Mouse (Mus musculus) adipose tissue, adult 10 weeks (tissue): Measurements from ENCODE around the gene Cox7a1. TPM values are rescaled to one million over a fixed set of nuclear protein-coding genes. Genes with fewer than 3 reads are reported as not detected.

Experiments
- polyA plus RNA-seq: library from polyadenylated mRNA; stranded (reverse); fragments of 350-450 nt; fragmentation: Illumina TruSeq; extraction: RNeasy Lipid Tissue Mini Kit (QIAGEN cat#74804); gene quantifications from one replicate; pipeline ENCODE4 v1.2.3, GENCODE M21; 2014; ENCODE audit warnings: low read depth, low replicate concordance

Cox7a1 gene
- polyA plus RNA-seq, result 10.2 TPM

DNA sequence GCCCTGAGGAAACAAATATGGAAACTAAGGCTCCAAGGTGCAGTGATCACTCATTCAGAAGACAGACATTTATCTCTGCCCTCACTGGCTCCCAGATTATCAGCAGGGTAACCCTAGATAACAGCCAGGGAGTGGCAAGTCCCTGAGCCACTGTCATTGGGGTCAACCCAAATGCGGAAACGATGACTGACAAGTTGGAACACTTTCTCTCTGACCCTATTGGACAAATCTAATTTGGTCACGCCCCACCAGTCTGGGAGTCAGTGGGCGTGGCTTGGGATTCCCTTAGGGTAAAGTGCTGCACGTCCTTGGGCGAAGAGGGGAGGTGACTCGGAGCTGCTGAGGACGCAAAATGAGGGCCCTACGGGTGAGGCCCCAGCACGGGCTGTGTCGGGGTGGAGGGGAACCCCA lies at the start of gene Cox7a1:
Cox7a1 (plus strand) TSS at position 266 of the 411 bp plus-strand sequence.

DNA sequence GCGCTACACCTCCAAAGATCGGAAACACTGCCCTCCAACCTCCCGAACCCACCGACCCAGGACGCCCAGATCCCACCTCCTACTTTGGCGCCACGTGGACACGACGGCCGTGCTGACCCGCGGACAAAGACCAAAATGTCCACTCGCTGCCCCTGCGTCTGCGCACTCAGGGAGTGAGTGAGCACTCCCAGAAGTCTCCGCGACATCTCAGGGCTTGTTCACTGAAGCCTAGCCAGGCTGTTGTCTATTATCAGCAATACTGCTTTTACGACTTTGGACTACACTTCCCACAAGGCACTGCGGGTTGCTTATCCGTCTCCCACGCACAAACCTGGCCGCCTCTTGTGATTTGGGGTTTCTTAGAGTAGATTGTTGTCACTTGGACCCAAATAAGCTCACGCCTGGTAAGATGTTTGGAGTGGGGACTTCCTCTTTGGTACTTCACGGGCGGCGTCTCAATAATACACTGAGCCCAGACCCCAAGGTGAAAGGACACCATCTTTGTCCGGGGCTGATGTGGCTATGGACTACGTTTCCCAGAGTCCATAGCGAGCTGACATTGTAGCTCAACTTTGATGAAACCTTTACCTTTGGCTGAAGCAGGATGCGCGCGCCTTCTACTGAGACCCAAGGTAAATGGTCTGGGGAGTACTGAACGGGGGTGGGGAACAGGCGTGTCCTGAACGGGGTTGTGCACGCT lies 14.2 kb upstream of the Cox7a1 start, which contains the start of gene Zfp146:
Zfp146 (minus strand) TSS at position 168 of the 700 bp plus-strand sequence.

DNA sequence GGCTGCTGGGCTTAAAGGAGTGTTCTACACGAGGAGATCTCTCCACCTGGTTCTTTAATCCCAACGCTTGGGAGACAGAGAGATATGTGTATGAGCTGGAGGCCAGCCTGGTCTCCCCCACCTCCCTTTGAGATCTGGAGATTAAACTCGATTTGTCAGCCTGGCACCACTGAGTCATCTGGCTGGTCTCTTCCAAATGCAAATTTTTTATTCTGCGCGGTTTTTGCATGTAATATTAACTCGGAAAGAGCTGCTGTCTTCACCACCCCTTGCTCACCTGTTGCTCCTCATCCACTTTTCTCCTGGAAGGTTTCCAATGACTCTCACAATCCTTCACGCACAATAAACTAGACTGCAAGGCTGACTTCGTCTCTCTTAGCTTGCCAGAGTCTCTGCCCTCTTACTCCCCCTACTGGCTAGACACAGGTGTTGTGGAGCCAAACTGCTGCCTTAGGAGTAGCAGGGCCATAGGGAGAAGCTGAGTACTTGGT lies 14.6 kb downstream of the Cox7a1 start, which contains the start of gene Capns1:
Capns1 (minus strand) TSS at position 331 of the 491 bp plus-strand sequence.

DNA sequence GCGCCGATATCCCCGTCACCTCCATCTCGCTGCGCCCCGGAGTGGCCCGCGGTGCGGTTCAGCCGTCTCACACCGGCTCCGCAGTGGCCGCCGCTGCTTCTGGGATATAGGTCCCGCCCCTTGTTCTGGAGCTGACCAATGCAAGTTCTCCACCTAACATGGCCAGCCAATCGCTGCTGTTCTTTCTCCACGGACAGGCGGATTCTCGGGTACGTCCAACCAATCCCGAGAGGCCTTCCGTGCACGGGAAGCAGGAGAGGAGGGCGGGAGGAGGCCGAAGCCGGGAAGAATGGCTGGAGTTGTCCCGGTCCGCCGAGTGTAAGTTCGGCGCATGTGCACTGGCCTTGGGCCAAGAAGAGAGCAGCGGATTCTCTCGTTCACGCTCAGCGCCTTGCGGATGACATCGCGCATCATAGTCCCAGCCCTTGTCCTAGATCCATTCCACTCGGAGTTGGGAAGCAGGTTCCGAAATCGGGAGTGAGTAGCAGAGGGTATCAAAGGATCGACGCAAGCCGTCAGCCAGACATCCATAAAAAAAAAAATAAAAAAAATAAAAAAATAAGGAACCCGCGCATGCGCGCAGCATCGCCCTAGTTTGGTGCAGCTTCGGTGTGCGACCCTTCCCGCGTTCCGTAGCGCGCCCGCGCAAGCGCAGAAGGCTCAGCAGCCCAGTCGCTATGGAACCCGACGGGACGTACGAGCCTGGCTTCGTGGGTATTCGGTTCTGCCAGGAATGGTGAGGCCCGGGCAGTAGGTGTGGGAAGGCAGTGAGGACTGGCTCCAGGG lies 47.9 kb downstream of the Cox7a1 start, which contains the start of the genes Polr2i and Tbcb:
Polr2i (plus strand) TSS at position 280 of the 786 bp plus-strand sequence.
Tbcb (minus strand) TSS at position 604 of the 786 bp plus-strand sequence.

DNA sequence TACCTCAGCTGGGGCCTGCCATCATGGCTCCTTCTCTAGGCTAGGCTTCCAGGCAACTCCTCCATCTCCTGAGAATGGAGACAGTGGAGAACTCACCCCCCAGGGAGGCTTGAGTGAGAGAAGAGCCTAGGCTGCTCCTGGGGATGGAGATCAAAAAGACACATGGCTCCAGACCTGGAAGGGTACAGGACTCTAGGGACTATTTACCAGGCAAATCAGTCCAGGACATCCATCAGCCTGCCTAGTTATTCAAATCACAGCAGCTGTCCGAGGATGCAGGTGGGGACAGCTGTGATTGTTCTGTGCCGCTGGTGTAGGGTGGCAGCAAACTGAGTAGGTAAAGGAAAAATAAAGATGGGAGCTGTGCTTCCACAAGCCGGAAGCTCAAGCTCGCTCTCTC lies 51.7 kb downstream of the Cox7a1 start, which contains the start of gene Ovol3:
Ovol3 (minus strand) TSS at position 101 of the 400 bp plus-strand sequence.

Other genes with a start within 250 kb of the Cox7a1 start
- gene Zfp74, start 230.1 kb upstream of the Cox7a1 start, polyA plus RNA-seq, result 7.3 TPM
- 4.4 TPM for gene Zfp568, start 200.2 kb upstream of the Cox7a1 start, polyA plus RNA-seq
- 4.8 TPM for gene Zfp14, start 132.8 kb upstream of the Cox7a1 start, polyA plus RNA-seq
- 0.60 TPM for gene Zfp82, start 111.2 kb upstream of the Cox7a1 start, polyA plus RNA-seq
- 2.0 TPM for gene Gm26920, start 93.7 kb upstream of the Cox7a1 start, polyA plus RNA-seq
- gene Zfp566, start 93.6 kb upstream of the Cox7a1 start, polyA plus RNA-seq, result 4.6 TPM
- 33.9 TPM for gene Zfp260, start 89.4 kb upstream of the Cox7a1 start, polyA plus RNA-seq
- gene Zfp382, start 62.2 kb upstream of the Cox7a1 start, polyA plus RNA-seq, result 0.92 TPM
- gene Zfp146, start 14.4 kb upstream of the Cox7a1 start, polyA plus RNA-seq, result 33.8 TPM
- 381 TPM for gene Capns1, start 14.7 kb downstream of the Cox7a1 start, polyA plus RNA-seq
- gene Polr2i, start 47.8 kb downstream of the Cox7a1 start, polyA plus RNA-seq, result 55.6 TPM
- gene Tbcb, start 48.1 kb downstream of the Cox7a1 start, polyA plus RNA-seq, result 75.0 TPM
- not detected for gene Ovol3, start 51.6 kb downstream of the Cox7a1 start, polyA plus RNA-seq
- 1.5 TPM for gene Thap8, start 96.0 kb downstream of the Cox7a1 start, polyA plus RNA-seq
- gene Wdr62, start 96.3 kb downstream of the Cox7a1 start, polyA plus RNA-seq, result 18.1 TPM
- gene Clip3, start 107.6 kb downstream of the Cox7a1 start, polyA plus RNA-seq, result 12.2 TPM
- gene Alkbh6, start 124.6 kb downstream of the Cox7a1 start, polyA plus RNA-seq, result 44.2 TPM
- 5.0 TPM for gene Syne4, start 130.7 kb downstream of the Cox7a1 start, polyA plus RNA-seq
- gene E130208F15Rik, start 137.6 kb downstream of the Cox7a1 start, polyA plus RNA-seq, result 1.2 TPM
- gene Sdhaf1, start 139.8 kb downstream of the Cox7a1 start, polyA plus RNA-seq, result 9.0 TPM
- gene Lrfn3, start 178.6 kb downstream of the Cox7a1 start, polyA plus RNA-seq, result 1.7 TPM
- 114 TPM for gene Tyrobp, start 229.6 kb downstream of the Cox7a1 start, polyA plus RNA-seq
- 4.5 TPM for gene Hcst, start 235.7 kb downstream of the Cox7a1 start, polyA plus RNA-seq
- gene Nfkbid, start 237.6 kb downstream of the Cox7a1 start, polyA plus RNA-seq, result 1.9 TPM